In genomic region chr13:80954059-80954645, GRCm38 (mm10) we compare ENCODE assay signal across 15 mouse cellular contexts.
"Had no signal": no experiment of that assay in that cellular context is flagged by ENCODE, and none has a peak within 500 bp of the region (broad histone marks: within the 10 kb centered on the region; RNA-seq: fewer than 3 reads in every experiment).

No protein-coding gene starts in this region.

- H3K36me3 ChIP-seq: kidney, embryonic 15.5 days; limb, embryonic 12.5 days; liver, embryonic 13.5 days; lung, embryonic 15.5 days; midbrain, embryonic 12.5 days; neural tube, embryonic 13.5 days had no signal

- H3K27me3 ChIP-seq: kidney, embryonic 15.5 days; limb, embryonic 12.5 days; liver, embryonic 13.5 days; lung, embryonic 15.5 days; midbrain, embryonic 12.5 days; neural tube, embryonic 13.5 days had no signal

- H3K27ac ChIP-seq: kidney, embryonic 15.5 days; left cerebral cortex, adult 2 months; limb, embryonic 12.5 days; liver, embryonic 13.5 days; lung, embryonic 15.5 days; midbrain, embryonic 12.5 days; neural tube, embryonic 13.5 days had no signal

- ATAC-seq: liver, postnatal 0 days; midbrain, embryonic 16.5 days had no signal

- H3K9ac ChIP-seq: kidney, embryonic 15.5 days; limb, embryonic 12.5 days; liver, embryonic 13.5 days; liver, postnatal 0 days; lung, embryonic 15.5 days; midbrain, embryonic 12.5 days; neural tube, embryonic 13.5 days had no signal

- DNase-seq: kidney, postnatal 14 days; liver; liver, embryonic 13.5 days; liver, postnatal 0 days; right cerebral cortex, postnatal 4 days; spleen, adult 18-20 months; thymus, adult 18-20 months; thymus, postnatal 14 days had no signal

- H3K4me2 ChIP-seq: kidney, embryonic 15.5 days; limb, embryonic 12.5 days; liver, embryonic 13.5 days; lung, embryonic 15.5 days; midbrain, embryonic 12.5 days; neural tube, embryonic 13.5 days had no signal

- H3K4me3 ChIP-seq: kidney, embryonic 15.5 days; left cerebral cortex, adult 2 months; limb, embryonic 12.5 days; liver, embryonic 13.5 days; lung, embryonic 15.5 days; midbrain, embryonic 12.5 days; neural tube, embryonic 13.5 days had no signal

- H3K9me3 ChIP-seq: kidney, embryonic 15.5 days; limb, embryonic 12.5 days; liver, embryonic 13.5 days; lung, embryonic 15.5 days; midbrain, embryonic 12.5 days; neural tube, embryonic 13.5 days had no signal

- H3K4me1 ChIP-seq: kidney, embryonic 15.5 days; liver, embryonic 13.5 days; midbrain, embryonic 12.5 days; neural tube, embryonic 13.5 days had no signal
